Mouse (Mus musculus): Measurements from ENCODE around the gene Fcna. TPM values are rescaled to one million over a fixed set of nuclear protein-coding genes. Genes with fewer than 3 reads are reported as not detected.
A peak's percentile ranks its signal among the peaks of the same experiment; 100 is the strongest.

Gene Fcna
- total RNA-seq, 2 experiments from 2014 or later = 0.32 to 0.43 TPM

DNA sequence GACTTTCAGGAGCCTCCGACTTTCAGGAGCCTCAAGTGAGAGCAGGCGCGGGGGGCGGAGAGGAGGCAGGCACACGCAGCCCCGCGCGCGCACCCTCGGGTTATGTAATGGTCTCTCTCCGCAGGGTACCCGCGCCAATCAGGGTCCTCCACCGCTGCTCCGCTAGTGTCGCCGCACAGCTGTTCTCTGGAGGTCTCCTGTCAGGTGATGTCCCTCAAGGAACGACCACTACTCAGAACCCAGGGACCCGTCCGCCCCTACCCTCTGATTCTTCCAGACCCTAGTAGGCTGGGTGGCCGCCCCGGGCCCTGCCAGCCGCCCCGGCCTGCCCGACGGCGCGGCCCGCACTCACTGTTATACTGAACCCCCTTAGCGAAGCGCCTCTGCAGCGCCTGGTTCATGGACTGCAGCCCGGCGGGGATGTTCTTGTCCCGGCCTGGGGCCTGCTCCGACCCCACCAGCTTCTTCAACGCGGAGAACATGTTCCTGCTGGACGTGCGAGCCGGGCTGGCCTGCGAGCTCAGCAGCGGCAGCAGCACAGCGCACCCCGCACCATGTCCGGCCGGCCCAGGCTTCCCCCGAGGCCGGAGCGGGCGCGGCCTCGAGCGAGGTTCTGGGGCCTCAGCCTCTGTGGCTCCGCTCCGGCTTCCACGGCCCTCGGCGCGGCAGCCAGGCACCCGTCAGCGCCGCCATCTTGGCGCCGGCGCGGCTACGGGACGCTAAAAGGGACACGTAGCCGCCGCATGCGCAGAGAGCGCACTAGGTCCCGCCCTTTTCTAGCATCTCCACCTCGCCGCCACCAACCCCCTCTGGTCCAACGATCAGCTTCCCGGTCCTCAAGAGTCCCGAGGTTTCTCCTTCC is 19.8 kb downstream of the Fcna start, which contains the start of gene Rabl6:
TSS of gene Rabl6 (minus strand) at position 761 of the 862 bp plus-strand sequence.
- peak; percentile 88 to 92 for DNase-seq

DNA sequence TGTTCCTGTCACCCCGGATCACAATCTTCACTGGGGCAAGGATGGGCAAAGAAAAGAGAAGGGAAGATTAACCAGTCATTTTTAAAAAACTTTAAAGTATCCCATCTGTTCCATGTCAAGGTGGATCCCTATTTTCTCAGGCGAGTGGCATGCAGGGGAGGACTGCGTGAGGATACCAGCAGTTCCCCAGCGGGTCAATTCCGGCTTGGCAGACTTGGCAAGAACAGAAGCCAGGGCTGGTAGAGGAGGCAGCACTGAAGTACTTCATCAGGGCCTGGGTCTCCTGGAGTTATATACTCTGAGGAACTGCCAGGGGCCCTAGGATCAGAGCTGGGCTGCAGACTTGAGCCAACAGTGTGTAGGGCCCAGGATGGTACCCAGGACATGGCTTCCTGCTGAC is 25.3 kb downstream of the Fcna start:
- DNase-seq = no peak

DNA sequence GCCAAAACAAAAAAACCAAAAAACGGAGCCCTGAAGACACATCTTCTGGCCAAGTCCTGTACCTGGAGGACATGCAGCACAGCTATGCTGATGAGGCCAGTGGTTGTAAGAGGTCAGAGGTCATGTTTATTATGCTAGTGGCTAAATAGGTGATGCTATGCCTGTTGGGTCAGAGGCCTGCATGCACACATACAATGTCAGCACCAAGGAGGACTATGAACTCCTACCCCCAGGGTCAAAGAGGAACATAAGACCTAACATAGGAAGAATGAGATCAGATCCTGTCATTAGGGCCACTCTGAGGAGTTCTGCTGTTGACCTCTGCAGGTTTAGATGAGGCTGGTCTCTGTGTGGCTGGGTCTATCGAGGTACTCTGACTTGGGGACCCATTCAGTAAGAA is 27.8 kb downstream of the Fcna start:
- DNase-seq = no peak

DNA sequence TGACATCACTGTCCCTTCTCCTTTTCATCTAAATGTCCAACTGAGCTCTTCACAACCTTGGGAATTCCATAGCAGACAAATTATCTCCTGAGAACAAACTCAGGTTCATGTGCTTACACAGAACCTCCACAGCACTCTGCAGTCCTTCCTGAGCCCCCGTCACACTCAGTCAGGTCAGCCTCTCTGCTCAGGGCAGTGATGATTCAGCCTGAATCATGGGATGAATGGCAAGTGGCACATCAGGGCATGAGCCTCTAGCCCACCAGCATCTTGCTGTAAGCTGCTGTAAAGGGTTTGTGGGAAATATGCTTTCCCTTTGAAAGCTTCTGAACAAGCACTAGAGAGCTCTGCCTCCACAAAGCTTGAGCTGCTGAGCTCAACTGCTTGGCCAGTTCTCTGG is 29.1 kb downstream of the Fcna start:
- no peak for DNase-seq

GRCm38 (mm10) chr2:25596765-25597510 is 30.9 kb downstream of the Fcna start:
- DNase-seq = no peak

- no peak for DNase-seq
These were observed 36.0 kb downstream of the Fcna start for GRCm38 (mm10) chr2:25591863-25592262.

DNA sequence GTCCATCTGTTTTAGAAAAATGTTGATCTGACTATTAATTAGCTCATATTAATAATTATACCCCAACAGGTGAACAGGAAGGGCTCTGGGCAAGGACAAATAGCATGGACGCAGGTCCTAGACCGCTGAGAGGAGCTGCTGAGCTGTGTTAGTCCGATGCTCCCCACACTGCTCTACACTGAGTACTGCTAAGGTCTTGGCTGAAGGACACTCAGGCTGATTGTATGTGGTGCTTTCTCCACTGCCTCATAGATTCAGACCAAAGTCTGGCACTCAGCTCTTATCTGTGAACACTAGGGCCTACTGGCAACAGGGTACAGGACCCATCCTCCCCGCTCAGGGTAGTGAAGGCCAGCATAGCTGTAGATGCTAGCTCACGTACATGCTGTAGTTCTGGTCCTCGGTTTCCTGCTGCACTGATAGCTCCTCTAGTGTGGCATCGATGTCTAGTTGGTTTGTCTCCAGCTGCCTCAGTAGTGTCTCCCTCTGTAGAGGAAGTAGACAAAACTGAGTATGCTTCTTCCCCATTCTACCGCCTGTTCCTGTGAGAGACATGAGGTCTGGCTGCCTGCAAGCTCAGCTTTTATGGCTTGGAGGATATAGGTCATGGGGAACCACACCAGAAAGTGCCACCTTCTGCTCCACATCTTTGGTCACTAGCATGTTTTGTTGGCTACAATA is 39.5 kb downstream of the Fcna start:
- DNase-seq = no peak

DNA sequence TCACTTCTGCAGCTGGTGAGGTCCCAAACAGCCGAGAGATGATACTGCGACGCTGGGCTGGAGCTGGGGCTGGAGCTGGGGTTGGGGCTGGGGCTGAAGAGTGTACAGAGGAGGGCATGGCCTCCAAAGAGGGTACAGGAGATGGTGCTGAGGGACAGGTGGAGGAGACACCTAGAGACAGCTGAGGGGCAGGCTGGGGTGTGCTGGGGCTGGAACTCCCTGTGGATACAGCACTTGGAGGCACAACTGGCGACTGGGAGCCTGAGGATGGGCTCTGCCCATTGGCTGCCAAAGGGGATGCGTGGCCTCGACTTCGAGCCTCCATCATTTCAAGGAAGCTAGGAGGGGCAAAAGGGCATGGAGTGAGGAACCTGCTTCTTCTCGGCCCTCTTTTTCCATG is 40.5 kb downstream of the Fcna start:
- no peak for DNase-seq

- no peak for DNase-seq
These were observed 42.2 kb downstream of the Fcna start for GRCm38 (mm10) chr2:25585601-25586000.

DNA sequence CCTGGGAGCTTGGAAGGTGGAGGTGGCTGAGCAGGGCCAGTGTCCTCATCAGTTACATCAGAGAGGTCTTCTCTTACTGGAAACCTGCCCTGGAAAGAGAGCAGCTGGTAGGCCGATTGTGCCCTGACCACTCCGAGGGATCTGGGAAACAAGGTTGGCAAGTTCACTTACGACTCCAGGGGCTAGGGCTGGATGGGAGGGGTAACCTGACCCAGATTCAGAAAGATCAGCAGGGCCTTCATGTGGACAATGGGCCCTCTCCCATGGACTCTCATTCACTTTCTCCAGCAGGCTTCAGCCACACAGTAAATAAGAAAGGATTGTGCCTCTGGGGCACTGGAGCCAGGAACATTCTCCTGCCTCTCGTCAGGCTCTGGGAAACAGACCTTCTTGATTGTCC is 43.0 kb downstream of the Fcna start:
- no peak for DNase-seq

DNA sequence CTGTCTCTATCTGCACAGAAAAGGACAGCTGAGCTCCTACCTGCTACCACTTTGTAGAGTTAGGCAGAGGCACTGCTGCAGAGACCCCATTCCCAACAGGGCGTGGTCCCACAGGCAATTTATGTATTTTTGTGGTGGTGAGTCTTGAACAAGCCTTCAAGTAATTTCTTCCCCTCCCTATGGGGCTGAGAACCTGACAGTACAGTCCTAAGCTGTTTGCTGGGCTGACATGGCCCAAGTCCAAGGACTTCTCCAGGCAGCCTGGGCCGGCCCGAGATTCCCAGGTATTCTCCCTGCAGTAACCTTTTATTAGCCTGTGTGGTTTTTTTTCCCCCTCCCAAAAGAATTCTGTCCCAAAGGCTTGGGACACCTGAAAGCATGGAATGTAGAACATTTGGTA is 43.7 kb downstream of the Fcna start:
- no peak for DNase-seq

DNA sequence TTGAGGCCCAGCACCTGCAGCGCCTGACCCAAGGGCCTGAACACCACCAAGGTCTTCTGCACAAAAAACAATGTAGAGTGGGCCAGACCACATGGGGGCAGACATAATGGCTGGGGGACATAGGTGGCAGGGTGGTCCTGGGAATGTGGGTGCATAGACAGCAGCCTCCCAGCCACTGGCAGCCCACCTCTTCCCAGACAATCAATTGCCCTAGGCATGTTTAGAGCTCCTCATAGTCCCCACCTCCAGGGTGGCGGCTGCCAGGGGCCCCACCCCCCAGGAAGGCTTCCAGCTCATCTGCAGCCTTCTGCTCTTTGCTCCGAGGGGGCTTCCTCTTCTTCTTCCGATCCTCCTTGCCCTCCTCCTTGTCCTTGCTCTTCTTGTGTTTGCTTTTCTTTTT is 44.3 kb downstream of the Fcna start:
- no peak for DNase-seq

GRCm38 (mm10) chr2:25583120-25583481 is 44.7 kb downstream of the Fcna start:
- DNase-seq = no peak

GRCm38 (mm10) chr2:25582466-25583119 is 45.2 kb downstream of the Fcna start:
- DNase-seq = peak; percentile 84 to 87

GRCm38 (mm10) chr2:25581901-25582301 is 45.9 kb downstream of the Fcna start:
- DNase-seq = no peak

DNA sequence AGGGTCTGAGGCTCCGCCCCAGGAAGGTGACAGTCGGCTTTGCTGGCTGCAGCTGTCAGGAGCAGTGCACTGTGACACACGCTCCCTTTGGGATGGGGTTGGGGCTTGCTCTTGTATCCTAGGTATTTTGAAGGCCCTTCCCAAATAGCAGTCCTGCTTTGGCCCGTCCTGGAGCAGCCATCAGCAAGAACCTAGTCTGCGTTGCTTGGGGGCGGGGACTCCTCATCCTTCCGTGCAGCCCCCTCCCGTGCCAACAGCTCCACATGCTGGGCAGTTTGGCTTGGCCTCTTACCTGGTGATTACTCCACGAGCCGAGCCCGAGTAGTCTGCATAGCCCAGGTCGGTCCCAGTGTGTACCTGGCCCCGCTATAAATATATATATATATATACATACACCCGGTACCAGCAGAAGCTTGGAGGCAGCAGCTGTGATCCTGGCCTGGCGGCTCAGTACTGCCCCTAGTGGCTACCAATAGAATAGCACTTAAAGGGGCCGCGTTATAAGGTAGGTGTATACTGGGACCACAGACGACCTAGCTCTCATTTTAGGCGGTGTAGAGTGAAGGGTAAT is 46.5 kb downstream of the Fcna start, which contains the start of gene Ajm1:
TSS of gene Ajm1 (minus strand) at position 464 of the 571 bp plus-strand sequence.
- peak; percentile 77 for DNase-seq

- DNase-seq = peak in 1 of 2 experiments; percentile 66
These were observed 47.2 kb downstream of the Fcna start for GRCm38 (mm10) chr2:25580621-25581101.

GRCm38 (mm10) chr2:25579737-25580460 is 47.9 kb downstream of the Fcna start:
- DNase-seq = no peak

- DNase-seq = no peak
These were observed 48.8 kb downstream of the Fcna start for GRCm38 (mm10) chr2:25578796-25579736.

All from layer of hippocampus, postnatal 36 days (tissue).